Mouse (Mus musculus): ENCODE results near the gene Vstm2l.

The Vstm2l gene

GRCm38 (mm10) chr2:157914105-157914764 is at the start of gene Vstm2l:
Gene Vstm2l (plus strand): TSS chr2:157914653.
- DNase-seq: no peak

- DNase-seq: no peak
Measured at GRCm38 (mm10) chr2:157867126-157867525, 47.3 kb upstream of the Vstm2l start.

GRCm38 (mm10) chr2:157870247-157870646 is 44.2 kb upstream of the Vstm2l start:
- no peak for DNase-seq

- DNase-seq: peak; percentile 39
Measured at GRCm38 (mm10) chr2:157873223-157873622, 41.2 kb upstream of the Vstm2l start.

GRCm38 (mm10) chr2:157873691-157874090 is 40.8 kb upstream of the Vstm2l start:
- no peak for DNase-seq

- DNase-seq: peak; percentile 48
Measured at GRCm38 (mm10) chr2:157875111-157875510, 39.3 kb upstream of the Vstm2l start.

GRCm38 (mm10) chr2:157877394-157877793 is 37.1 kb upstream of the Vstm2l start:
- no peak for DNase-seq

- DNase-seq: no peak
Measured at GRCm38 (mm10) chr2:157877967-157878366, 36.5 kb upstream of the Vstm2l start.

GRCm38 (mm10) chr2:157881939-157882338 is 32.5 kb upstream of the Vstm2l start:
- DNase-seq: no peak

GRCm38 (mm10) chr2:157887275-157888025 is 27.0 kb upstream of the Vstm2l start:
- DNase-seq: peak; percentile 23

- DNase-seq: no peak
Measured at GRCm38 (mm10) chr2:157891166-157891565, 23.3 kb upstream of the Vstm2l start.

- no peak for DNase-seq
Measured at GRCm38 (mm10) chr2:157897131-157897530, 17.3 kb upstream of the Vstm2l start.

- DNase-seq: peak; percentile 86
Measured at GRCm38 (mm10) chr2:157913204-157913636, 1.2 kb upstream of the Vstm2l start.

- DNase-seq: no peak
Measured at GRCm38 (mm10) chr2:157913705-157914104, 748 bp upstream of the Vstm2l start.

- no peak for DNase-seq
Measured at GRCm38 (mm10) chr2:157914889-157915517, 550 bp downstream of the Vstm2l start.

- DNase-seq: no peak
Measured at GRCm38 (mm10) chr2:157918529-157918928, 4.1 kb downstream of the Vstm2l start.

- DNase-seq: no peak
Measured at GRCm38 (mm10) chr2:157921551-157921950, 7.1 kb downstream of the Vstm2l start.

GRCm38 (mm10) chr2:157923406-157923805 is 9.0 kb downstream of the Vstm2l start:
- DNase-seq: no peak

- DNase-seq: no peak
Measured at GRCm38 (mm10) chr2:157924504-157924903, 10.1 kb downstream of the Vstm2l start.

GRCm38 (mm10) chr2:157926502-157926901 is 12.0 kb downstream of the Vstm2l start:
- DNase-seq: no peak

GRCm38 (mm10) chr2:157926927-157927326 is 12.5 kb downstream of the Vstm2l start:
- no peak for DNase-seq

GRCm38 (mm10) chr2:157927397-157927796 is 12.9 kb downstream of the Vstm2l start:
- DNase-seq: no peak

- DNase-seq: no peak
Measured at GRCm38 (mm10) chr2:157927815-157928214, 13.4 kb downstream of the Vstm2l start.

GRCm38 (mm10) chr2:157932655-157933054 is 18.2 kb downstream of the Vstm2l start:
- DNase-seq: no peak

All from kidney, adult 18-20 months (tissue).